Mouse (Mus musculus) gastrocnemius, adult 8-10 months (tissue): ENCODE results near the gene Slc22a6. TPM values are rescaled to one million over a fixed set of nuclear protein-coding genes. Genes with fewer than 3 reads are reported as not detected.

ENCODE experiments used
- DNase-seq, 2 experiments: peaks; one replicate each; pipeline ENCODE4 v3.0.0; 2022; ENCODE audit warnings: low spot score in 2 of 2
- total RNA-seq, 4 experiments: library from RNA; stranded (reverse); gene quantifications; 2 replicates each; pipeline ENCODE4 v1.2.4; 2022

Gene Slc22a6
- total RNA-seq, 4 experiments from 2014 or later: not detected

- DNase-seq: no peak
Observed at GRCm38 (mm10) chr19:8605241-8605558, 12.6 kb upstream of the Slc22a6 start.

- DNase-seq: no peak
Observed at GRCm38 (mm10) chr19:8611358-8612123, 6.3 kb upstream of the Slc22a6 start.

GRCm38 (mm10) chr19:8613111-8613510, 4.7 kb upstream of the Slc22a6 start:
- no peak for DNase-seq

GRCm38 (mm10) chr19:8614343-8614742, 3.5 kb upstream of the Slc22a6 start:
- DNase-seq: no peak

- DNase-seq: no peak
Observed at GRCm38 (mm10) chr19:8616314-8616713, 1.5 kb upstream of the Slc22a6 start.

GRCm38 (mm10) chr19:8621098-8621497, 3.3 kb downstream of the Slc22a6 start:
- DNase-seq: no peak

GRCm38 (mm10) chr19:8630249-8630648, 12.4 kb downstream of the Slc22a6 start:
- DNase-seq: no peak

GRCm38 (mm10) chr19:8630826-8631225, 13.0 kb downstream of the Slc22a6 start:
- no peak for DNase-seq

- no peak for DNase-seq
Observed at GRCm38 (mm10) chr19:8632029-8632428, 14.2 kb downstream of the Slc22a6 start.

GRCm38 (mm10) chr19:8642086-8642485, 24.2 kb downstream of the Slc22a6 start:
- DNase-seq: no peak

GRCm38 (mm10) chr19:8646393-8646792, 28.6 kb downstream of the Slc22a6 start:
- DNase-seq: no peak

GRCm38 (mm10) chr19:8655833-8656232, 38.0 kb downstream of the Slc22a6 start:
- no peak for DNase-seq

- no peak for DNase-seq
Observed at GRCm38 (mm10) chr19:8656341-8656740, 38.5 kb downstream of the Slc22a6 start.

- no peak for DNase-seq
Observed at GRCm38 (mm10) chr19:8661821-8662307, 44.0 kb downstream of the Slc22a6 start.

- no peak for DNase-seq
Observed at GRCm38 (mm10) chr19:8662337-8662736, 44.5 kb downstream of the Slc22a6 start.

GRCm38 (mm10) chr19:8663360-8663839, 45.6 kb downstream of the Slc22a6 start, which contains the start of gene Chrm1:
Gene Chrm1, plus strand, starts transcription at chr19:8663789.
- DNase-seq: no peak

- DNase-seq: no peak
Observed at GRCm38 (mm10) chr19:8663911-8664421, 46.1 kb downstream of the Slc22a6 start.

GRCm38 (mm10) chr19:8664859-8665258, 47.0 kb downstream of the Slc22a6 start:
- DNase-seq: no peak

GRCm38 (mm10) chr19:8665746-8666145, 47.9 kb downstream of the Slc22a6 start:
- DNase-seq: no peak

- no peak for DNase-seq
Observed at GRCm38 (mm10) chr19:8672859-8673258, 55.0 kb downstream of the Slc22a6 start.

GRCm38 (mm10) chr19:8673336-8674063, 55.7 kb downstream of the Slc22a6 start:
- no peak for DNase-seq
